Mouse (Mus musculus): ENCODE results near the gene Gm5127. TPM values are rescaled to one million over a fixed set of nuclear protein-coding genes. Genes with fewer than 3 reads are reported as not detected.

The Gm5127 gene
- total RNA-seq (2021) = not detected
- long read RNA-seq, partial matches to known transcripts = 0 of 1 reads
- long read RNA-seq, other reads (novel, unspliced or antisense) = 1 of 1 reads

GRCm38 (mm10) chrX:106582886-106583285 is at the start of gene Gm5127:
TSS of gene Gm5127 (plus strand) at chrX:106583186.
- DNase-seq (ENCODE audit: low spot score in 2 of 2) = no peak

- no peak for DNase-seq (ENCODE audit: low spot score in 2 of 2)
Observed at GRCm38 (mm10) chrX:106536359-106536758, 46.6 kb upstream of the Gm5127 start.

- no peak for DNase-seq (ENCODE audit: low spot score in 2 of 2)
Observed at GRCm38 (mm10) chrX:106555457-106555856, 27.5 kb upstream of the Gm5127 start.

- DNase-seq (ENCODE audit: low spot score in 2 of 2) = no peak
Observed at GRCm38 (mm10) chrX:106578966-106579365, 4.0 kb upstream of the Gm5127 start.

- no peak for DNase-seq (ENCODE audit: low spot score in 2 of 2)
Observed at GRCm38 (mm10) chrX:106580410-106580809, 2.6 kb upstream of the Gm5127 start.

- DNase-seq (ENCODE audit: low spot score in 2 of 2) = no peak
Observed at GRCm38 (mm10) chrX:106582197-106582596, 789 bp upstream of the Gm5127 start.

- no peak for DNase-seq (ENCODE audit: low spot score in 2 of 2)
Observed at GRCm38 (mm10) chrX:106593914-106594313, 10.9 kb downstream of the Gm5127 start.

GRCm38 (mm10) chrX:106595904-106596303 is 12.9 kb downstream of the Gm5127 start:
- DNase-seq (ENCODE audit: low spot score in 2 of 2) = no peak

- DNase-seq (ENCODE audit: low spot score in 2 of 2) = no peak
Observed at GRCm38 (mm10) chrX:106602574-106603258, 19.7 kb downstream of the Gm5127 start.

- DNase-seq (ENCODE audit: low spot score in 2 of 2) = no peak
Observed at GRCm38 (mm10) chrX:106603386-106603785, 20.4 kb downstream of the Gm5127 start, which contains the start of gene Cysltr1. TSS of gene Cysltr1 (minus strand) at chrX:106603679.

GRCm38 (mm10) chrX:106622512-106622911 is 39.5 kb downstream of the Gm5127 start:
- DNase-seq (ENCODE audit: low spot score in 2 of 2) = no peak

GRCm38 (mm10) chrX:106623667-106624066 is 40.7 kb downstream of the Gm5127 start:
- no peak for DNase-seq (ENCODE audit: low spot score in 2 of 2)

GRCm38 (mm10) chrX:106628514-106628913 is 45.5 kb downstream of the Gm5127 start:
- DNase-seq (ENCODE audit: low spot score in 2 of 2) = no peak

- no peak for DNase-seq (ENCODE audit: low spot score in 2 of 2)
Observed at GRCm38 (mm10) chrX:106633543-106633942, 50.6 kb downstream of the Gm5127 start.

GRCm38 (mm10) chrX:106634799-106635541 is 52.0 kb downstream of the Gm5127 start:
- DNase-seq (ENCODE audit: low spot score in 2 of 2) = no peak

GRCm38 (mm10) chrX:106662101-106662500 is 79.1 kb downstream of the Gm5127 start:
- no peak for DNase-seq (ENCODE audit: low spot score in 2 of 2)

- DNase-seq (ENCODE audit: low spot score in 2 of 2) = no peak
Observed at GRCm38 (mm10) chrX:106704590-106704989, 121.6 kb downstream of the Gm5127 start.

- DNase-seq (ENCODE audit: low spot score in 2 of 2) = no peak
Observed at GRCm38 (mm10) chrX:106717160-106717559, 134.2 kb downstream of the Gm5127 start.

- DNase-seq (ENCODE audit: low spot score in 2 of 2) = no peak
Observed at GRCm38 (mm10) chrX:106742241-106742640, 159.3 kb downstream of the Gm5127 start.

- DNase-seq (ENCODE audit: low spot score in 2 of 2) = no peak
Observed at GRCm38 (mm10) chrX:106755272-106755671, 172.3 kb downstream of the Gm5127 start.

Data from layer of hippocampus, postnatal 10 days (tissue).